Mouse (Mus musculus): ENCODE measurements around the gene Ddx54.

DNA sequence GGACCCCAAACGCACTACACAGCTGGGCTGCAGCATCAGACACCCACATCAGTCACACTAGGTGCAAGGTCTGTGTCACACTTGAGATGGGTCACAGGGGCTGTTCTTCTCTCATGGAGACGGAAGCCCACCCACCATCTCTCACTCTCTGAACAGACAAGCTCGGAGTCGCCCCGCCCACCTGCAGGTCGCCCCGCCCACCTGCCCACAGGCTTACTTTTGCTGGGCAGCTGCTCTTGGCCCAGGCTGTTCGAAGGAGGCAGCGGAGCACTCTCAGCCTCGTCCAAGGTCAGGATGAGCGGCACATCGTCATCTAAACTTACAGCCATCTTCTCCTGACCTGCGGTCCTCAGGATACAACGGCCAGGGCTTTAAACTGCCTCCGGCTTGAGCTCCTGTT lies 27.6 kb upstream of the Ddx54 start:
- TF ChIP-seq CTCF (IDR thresholded peaks at IDR 0.05; ENCODE audit: control insufficient read depth, insufficient read depth, low read length) = no peak
- no peak for TF ChIP-seq POLR2A (IDR thresholded peaks at IDR 0.05; ENCODE audit: borderline replicate concordance, control insufficient read depth, low read depth, low read length)

Measured in bone marrow, adult 2 months (tissue).